Mouse (Mus musculus) myocyte (in vitro differentiated cells): ENCODE data around the gene Naglu.

Experiments used
- MAX ChIP-seq: IDR thresholded peaks from one replicate; pipeline ENCODE4 v1.6.1; 2011; ENCODE audit warnings: low read depth, mild to moderate bottlenecking, control low read depth
- MYOG ChIP-seq, 3 experiments: IDR thresholded peaks; one replicate each; pipeline ENCODE4 v1.6.1; 2011; ENCODE audit warnings: control low read depth in 2 of 3, low read depth in 2 of 3, mild to moderate bottlenecking in 2 of 3; ENCODE audit not compliant: insufficient read length in 2 of 3, control insufficient read depth in 1 of 3, insufficient read depth in 1 of 3
- POLR2A ChIP-seq: IDR thresholded peaks from one replicate; pipeline ENCODE4 v1.6.1; 2011; ENCODE audit warnings: low read depth, mild to moderate bottlenecking, control low read depth, moderate library complexity; ENCODE audit not compliant: insufficient read length
- POLR2AphosphoS2 ChIP-seq: IDR thresholded peaks from one replicate; pipeline ENCODE4 v1.6.1; 2011; ENCODE audit warnings: low read depth, control low read depth; ENCODE audit not compliant: insufficient read length
- TCF12 ChIP-seq: IDR thresholded peaks from one replicate; pipeline ENCODE4 v1.6.1; 2011; ENCODE audit warnings: mild to moderate bottlenecking, control low read depth; ENCODE audit not compliant: poor library complexity, insufficient read depth, severe bottlenecking
- TCF3 ChIP-seq: IDR thresholded peaks from one replicate; pipeline ENCODE4 v1.6.1; 2011; ENCODE audit warnings: low read depth, control low read depth; ENCODE audit not compliant: insufficient read length
- USF1 ChIP-seq: IDR thresholded peaks from one replicate; pipeline ENCODE4 v1.6.1; 2011; ENCODE audit warnings: low read depth, mild to moderate bottlenecking, control low read depth, moderate library complexity

DNA sequence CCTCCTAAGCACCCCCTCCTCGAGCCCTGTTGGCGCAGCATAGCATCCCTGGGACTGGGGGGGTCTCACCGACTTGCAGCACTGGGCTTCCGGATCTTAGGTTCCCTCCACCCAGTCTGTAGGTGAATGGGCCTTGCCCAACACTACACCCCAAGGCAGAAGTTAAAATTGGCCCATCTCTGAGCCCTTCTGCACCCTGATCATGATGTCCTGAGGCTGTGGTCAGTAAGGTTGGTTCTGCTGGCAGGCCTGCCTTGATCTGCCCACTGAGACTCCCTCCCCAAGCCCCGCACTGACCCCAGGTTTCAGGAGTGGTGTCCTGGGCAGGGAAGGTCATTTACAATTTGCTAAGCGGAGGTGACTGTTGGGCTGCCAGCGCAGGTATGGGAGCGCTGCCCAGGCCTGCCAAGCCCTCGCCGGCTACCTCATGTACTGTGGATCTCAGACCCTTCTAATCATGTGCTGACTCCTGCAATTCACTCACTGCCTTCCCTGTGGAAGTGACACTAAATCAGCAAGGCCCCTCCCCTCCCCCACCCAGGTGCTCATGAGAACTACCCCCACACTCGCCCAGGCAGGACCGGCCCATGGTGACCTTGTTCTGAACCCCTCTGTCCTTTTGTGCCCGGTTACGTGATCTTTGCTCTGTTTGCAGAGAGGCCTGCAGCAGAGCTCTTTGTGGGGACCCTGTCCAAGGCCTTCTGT, 6.7 kb upstream of the Naglu start:
- TF ChIP-seq POLR2A: no peak
- no peak for TF ChIP-seq USF1
- TF ChIP-seq MAX: no peak
- TF ChIP-seq POLR2AphosphoS2: no peak
- no peak for TF ChIP-seq TCF12
- TF ChIP-seq TCF3: no peak
- no peak for TF ChIP-seq MYOG (IDR thresholded peaks at IDR 0.05; ENCODE audit: control insufficient read depth in 1 of 3, insufficient read depth in 1 of 3, insufficient read length in 2 of 3, low read depth in 2 of 3)
